Mouse (Mus musculus) urinary bladder, postnatal 14 days (tissue): Measurements from ENCODE around the gene 4930558C23Rik.
A peak's percentile ranks its signal among the peaks of the same experiment; 100 is the strongest.
"Not testable (repeated sequence)": the region's sequence is repeated elsewhere in the genome, so short reads cannot be mapped to it uniquely, and the experiment has no call there.

Source experiments
- DNase-seq: peaks from one replicate; pipeline ENCODE4 v3.0.0; 2021; ENCODE audit warnings: low spot score

4930558C23Rik gene

DNA sequence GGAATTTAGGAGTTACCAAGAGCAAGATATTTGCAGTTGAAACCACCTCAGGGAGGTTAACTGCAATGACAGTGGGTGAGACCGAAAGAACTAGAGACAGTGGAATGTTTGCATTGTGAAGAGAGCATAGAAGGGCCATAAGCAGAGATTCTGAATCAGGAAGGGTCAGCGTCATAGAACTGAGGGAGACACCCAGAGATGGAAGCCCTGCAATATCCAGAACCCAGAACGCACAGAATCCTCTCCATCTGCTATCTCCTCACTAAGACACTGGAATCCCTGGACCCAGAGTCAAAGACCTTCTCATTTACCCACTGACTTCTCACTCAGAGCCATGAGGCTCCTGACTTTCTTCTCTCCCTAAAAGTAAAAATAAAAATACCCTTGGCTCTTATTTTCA, at the start of gene 4930558C23Rik:
Gene 4930558C23Rik (minus strand): TSS at position 101 of the 400 bp plus-strand sequence.
- DNase-seq, result no peak

DNA sequence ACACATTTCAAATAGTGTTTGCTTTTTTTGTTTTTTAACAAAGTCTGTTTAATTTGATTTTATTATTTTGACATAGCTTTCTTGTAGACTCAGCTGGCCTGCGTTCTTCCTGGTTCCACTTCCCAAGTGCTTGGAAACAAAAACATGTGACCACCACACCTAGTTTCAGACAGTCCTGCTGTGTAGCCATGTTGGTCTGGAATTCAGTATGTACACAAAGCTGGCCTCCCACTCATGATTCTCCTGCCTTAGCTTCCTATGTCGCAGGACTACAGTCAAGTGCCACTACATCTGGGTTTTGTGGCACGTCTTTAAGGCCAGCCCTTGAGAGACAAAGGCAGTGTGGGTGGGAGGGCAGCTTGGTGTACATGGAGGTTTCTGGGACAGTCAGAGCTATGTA, 48.3 kb upstream of the 4930558C23Rik start:
- DNase-seq, result no peak

DNA sequence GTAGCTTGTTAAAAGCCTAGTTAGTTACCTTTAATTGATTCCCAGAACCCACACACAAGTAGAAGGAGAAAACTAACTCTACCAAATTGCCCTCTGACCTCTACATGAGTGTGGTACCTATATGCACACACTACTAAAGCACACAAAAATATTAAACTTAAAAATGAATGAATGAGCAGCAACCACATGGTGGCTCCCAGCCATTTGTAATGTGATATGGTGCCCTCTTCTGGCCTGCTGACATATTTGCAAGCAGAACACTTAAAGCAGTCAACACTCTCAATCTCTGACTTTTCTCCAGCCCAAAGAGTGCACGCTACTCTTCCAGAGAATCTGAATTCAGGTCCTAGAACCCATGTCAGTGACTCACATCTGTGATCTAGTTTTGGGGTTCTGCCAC, 47.8 kb upstream of the 4930558C23Rik start:
- DNase-seq, result peak; percentile 44

DNA sequence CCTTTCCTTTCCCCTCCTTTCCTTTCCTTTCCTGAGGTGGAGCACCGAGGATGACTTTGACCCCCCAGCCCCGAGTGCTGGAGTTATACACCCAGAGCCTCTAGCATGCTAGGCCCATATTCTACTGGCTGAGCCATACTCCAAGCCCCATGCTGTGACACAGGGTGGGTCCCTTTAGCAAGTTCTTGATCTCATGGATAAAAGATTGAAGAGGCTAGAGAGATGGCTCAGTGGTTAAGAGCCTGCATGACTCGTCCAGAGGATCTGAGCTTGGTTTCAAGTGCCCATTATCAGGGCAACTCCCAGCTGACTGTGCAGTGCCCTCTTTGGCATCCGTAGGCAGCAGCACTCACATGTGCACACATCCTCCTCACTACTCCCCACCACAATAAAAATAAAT, 42.7 kb upstream of the 4930558C23Rik start:
- DNase-seq, result no peak

DNA sequence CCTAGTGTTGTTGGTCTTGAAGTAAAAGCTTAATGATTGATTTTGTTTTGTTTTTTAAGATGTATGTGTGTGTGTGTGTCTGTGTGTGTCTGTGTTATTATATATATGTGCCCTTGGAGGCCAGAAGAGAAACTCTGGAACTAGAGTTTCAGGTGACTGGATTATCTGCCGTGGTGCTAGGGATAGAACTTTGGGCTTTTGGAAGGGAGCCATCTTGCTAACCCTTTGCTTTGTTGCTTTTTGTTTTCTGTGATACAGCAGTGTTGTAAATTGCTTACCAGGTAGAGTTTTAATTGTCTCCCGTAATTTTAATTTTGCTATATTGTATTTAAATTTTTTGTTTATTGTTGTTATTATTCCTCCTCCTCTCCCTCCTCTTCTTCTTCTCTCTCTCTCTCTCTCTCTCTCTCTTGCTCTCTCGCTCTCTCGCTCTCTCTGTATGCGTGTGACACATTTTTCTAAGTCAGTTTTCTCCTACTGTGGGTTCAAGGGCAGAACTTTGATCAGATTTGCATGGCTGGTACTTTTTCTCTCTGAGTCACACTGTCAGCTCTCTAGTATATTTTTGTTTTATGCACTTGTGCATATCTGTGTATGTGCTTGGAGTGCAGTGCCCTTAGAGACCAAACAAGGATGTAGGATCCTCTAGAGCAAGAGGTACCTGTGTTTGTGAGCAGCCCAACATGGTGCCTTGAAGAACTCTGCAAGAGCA, 39.9 kb upstream of the 4930558C23Rik start:
- DNase-seq, result no peak

DNA sequence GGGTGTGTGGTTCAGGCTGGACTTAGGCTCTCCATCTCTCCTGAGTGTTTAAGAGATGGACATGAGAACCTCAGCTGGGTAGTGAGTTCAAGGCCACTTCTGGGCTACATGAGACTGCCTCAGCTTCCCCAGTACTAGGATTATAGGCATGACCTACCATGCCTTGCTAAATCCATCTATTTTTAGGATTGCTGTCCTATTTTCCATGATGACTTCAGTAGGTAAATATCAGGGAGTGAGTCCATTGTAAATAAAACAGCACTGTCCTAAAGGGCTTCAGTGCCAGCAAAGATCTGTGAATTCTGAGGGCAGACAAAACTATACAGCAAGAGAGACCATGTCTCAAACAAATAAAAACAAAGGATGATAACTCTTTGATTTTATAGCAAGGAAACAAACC, 37.0 kb upstream of the 4930558C23Rik start:
- DNase-seq, result no peak

DNA sequence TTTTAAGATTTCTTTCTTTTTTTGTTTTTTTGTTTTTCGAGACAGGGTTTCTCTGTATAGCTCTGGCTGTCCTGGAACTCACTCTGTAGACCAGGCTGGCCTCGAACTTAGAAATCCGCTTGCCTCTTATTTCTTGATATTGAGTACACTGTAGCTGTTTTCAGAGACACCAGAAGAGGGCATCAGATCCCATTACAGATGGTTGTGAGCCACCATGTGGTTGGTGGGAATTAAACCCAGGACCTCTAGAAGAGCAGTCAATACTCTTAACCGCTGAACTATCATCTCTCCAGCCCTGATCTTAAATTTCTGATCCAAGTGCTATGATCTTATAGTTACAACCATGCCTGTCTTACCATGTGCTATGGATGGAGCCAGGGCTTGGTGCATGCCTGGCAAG, 36.0 kb upstream of the 4930558C23Rik start:
- DNase-seq, result not testable (repeated sequence)

DNA sequence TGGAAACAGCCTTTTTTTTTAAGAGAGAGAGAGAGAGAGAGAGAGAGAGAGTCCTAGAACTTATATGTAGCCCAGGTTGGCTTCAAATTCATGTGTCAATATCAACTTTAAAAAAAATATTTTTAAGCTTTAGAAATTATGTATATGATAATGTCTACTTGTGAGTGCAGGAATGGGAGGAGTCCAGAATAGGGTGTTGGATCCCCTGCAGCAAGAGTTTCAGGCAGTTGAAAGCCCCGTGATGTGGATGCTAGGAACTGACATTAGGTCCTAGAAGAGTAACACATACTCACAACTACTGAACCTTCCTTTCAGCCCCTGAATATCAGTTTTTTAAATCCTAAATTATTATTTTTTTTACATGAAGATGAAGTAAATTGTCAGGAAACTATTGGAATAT, 32.9 kb upstream of the 4930558C23Rik start:
- no peak for DNase-seq

DNA sequence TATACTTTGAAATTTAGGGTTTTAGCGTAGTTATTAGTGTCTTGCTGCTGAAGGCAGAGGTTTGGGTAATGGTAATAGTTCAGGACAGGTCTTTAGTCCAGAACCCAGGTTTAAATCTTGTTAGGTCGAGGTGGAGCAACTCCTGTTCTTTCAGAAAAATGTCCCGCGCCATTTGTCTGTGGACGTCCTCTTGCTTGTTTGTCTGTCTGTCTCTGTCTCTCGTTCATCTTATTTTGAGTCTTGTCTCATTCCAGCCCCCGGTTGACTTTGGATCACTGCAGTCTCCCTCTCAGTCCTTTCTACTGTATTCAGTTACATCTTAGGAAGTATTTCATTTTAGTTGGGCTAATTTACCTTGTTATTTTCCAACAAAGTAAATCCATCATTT, 32.3 kb upstream of the 4930558C23Rik start:
- no peak for DNase-seq

DNA sequence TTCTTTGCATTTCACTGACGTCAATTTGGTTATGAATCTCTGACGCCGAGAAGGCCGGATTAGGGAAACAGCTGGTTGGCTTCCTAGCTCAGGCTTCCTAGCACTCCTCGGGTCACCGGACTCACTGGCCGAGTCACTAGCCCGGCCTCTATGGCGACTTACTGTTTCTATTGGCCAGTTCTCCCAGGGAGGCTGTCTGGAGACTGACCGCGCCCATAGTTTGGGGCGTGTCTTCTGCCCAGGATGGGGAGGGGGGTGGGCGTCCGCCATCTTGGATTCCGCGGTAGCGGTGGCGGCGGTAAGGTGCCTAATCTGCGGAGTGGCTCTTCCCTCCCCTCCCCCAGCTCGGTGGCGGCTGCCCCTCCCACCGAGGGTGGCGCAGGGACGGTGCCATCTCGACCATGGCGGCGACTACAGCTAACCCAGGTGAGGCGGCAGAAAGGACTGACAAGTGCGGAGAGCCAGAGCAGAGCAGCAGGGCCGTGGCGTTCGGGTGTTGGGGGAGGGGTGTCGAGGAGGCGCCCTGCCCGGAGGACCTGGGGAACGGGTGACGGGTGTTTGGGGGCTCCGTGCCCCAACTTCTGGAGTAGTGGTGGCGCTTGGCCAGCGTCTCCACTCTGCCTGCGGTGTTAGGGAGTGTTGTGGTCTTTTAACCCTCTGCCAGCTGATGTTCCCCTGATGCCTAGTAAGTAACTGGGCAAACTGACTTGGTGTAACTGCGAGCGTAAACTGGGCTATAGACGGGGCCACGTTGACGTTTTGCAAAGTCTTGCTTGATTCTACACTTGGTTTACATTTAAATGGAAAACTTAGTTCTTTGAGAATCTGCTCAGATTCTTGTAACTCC, 31.7 kb upstream of the 4930558C23Rik start, which contains the start of gene Arnt:
Gene Arnt (plus strand): TSS at position 253 of the 847 bp plus-strand sequence.
- peak; percentile 92 for DNase-seq

DNA sequence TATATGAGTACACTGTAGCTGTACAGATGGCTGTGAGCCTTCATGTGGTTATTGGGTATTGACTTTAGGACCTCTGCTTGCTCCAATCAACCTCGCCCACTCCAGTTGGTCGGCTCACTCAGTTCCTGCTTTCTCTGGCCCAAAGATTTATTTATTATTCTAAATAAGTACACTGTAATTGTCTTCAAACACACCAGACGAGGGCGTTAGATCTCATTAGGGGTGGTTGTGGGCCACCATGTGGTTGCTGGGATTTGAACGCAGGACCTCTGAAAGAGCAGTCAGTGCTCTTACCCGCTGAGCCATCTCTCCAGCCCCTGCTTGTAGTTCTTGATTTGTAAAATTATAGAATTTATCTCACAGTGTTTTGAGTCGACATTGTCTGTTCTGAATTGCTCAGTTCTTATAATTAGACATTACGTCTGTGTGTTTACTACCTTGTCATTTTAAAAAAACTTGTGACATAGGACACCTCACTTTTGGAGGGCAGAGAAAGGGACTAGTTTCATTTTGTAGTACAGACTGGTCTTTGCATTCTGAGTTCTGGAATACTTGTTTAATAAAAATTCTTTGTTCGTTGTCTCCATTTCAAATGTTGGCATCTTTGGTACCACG, 30.8 kb upstream of the 4930558C23Rik start:
- no peak for DNase-seq

DNA sequence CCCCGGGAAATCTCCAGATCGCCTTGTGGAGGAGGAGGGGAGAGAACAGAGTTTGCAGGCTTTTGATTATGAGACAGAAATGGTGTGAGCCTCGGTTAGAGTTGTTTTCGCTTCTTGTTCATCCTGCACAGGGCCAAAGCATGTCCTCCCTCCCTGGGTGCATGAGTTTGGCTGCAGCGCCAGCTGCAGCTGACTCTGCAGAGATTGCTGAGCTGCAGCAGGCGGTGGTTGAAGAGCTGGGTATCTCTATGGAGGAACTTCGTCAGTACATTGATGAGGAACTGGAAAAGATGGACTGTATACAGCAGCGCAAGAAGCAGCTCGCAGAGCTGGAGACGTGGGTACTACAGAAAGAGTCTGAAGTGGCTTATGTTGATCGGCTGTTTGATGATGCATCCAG, 25.8 kb upstream of the 4930558C23Rik start:
- DNase-seq, result not testable (repeated sequence)

DNA sequence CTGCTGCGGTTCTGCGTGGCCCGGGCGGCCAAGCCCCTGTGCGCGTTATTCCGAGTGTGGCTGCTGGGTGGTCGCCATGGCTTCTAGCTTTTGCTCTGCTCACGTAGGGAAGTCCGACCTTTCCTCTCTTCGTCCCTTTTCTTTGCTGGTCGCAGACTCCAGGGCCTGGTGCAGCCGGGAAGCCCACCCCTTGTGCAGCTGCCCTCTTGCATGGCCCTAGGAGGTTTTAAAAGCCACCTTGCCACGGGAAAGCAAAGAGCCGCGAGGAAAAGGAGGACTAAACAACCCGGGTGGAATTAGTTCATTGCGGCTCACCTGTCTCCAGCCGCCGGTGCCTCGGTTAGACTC, 25.2 kb upstream of the 4930558C23Rik start:
- DNase-seq, result not testable (repeated sequence)

DNA sequence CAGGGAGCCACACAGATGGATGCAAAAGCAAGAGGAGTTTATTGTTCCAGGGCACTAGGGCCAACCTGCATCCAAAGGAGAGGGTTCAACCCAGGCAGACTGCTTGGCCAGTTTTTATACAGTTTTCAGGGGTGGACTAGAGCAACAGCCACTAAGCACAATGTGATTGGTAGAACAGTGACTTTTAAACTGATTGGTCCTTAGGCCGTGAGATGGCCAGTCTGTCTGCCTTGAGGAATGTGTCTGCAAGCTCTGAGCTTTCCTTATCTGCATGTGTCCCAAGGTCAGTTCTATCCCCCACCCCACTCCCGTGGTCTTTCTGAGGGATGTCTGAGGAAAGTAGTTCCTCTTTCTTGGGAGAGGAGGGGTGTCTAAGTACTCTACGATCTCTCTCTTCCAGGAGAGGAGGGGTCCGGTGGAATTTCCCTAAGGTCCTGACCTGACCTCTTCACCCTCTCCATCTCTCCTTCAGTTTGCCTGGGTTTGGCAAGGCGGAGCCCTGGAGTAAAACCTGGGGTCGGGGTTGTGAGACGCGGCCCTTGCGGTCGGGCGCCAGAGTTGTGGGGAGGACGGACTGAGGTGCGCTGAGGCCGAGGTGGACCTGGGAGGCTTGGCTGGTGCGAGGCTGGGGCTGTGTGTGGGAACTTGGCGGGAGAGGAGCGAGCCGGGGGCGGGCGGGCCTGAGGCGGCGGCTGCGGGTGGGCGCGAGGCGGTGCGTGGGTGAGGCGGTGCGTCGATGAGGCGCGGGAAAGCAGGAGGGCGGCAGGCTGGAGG, 24.7 kb upstream of the 4930558C23Rik start:
- DNase-seq, result not testable (repeated sequence)

DNA sequence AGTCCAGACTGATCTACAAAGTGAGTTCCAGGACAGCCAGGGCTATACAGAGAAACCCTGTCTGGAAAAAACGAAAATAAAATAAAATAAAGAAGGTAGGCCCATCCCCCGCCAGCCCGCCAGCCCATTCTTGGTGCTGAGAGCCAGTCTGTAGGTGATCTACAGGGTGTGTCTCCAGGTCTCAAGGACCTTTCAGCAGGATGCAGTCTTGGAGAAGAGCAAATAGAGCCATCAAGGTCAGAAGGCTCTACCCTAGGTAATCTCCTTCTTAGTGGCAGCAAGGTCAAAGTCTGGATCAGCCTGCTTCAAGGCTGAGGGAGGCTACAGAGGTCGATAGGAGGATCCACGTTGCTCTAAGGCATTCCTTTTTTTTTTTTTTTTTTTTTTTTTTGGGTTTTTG, 23.8 kb upstream of the 4930558C23Rik start:
- not testable (repeated sequence) for DNase-seq

DNA sequence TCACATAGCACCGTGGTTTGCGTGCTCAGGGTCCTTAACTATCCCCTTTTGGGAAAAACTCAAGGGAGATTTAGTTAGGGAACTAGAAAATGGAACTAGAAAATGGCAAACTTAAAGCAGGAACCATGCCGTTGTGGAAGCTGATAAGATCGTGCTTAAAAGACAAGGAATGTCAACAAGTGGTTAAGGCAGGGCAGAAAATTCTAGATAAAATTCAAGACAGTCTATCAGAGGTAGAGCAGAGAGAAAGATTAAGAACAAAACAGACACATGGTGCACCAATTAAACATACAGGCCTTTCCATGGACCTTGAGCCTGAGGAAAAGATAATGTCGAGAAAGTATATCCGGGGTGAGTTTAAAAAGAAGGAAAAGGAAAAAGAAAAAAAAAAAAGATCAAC, 15.2 kb upstream of the 4930558C23Rik start:
- DNase-seq, result no peak

DNA sequence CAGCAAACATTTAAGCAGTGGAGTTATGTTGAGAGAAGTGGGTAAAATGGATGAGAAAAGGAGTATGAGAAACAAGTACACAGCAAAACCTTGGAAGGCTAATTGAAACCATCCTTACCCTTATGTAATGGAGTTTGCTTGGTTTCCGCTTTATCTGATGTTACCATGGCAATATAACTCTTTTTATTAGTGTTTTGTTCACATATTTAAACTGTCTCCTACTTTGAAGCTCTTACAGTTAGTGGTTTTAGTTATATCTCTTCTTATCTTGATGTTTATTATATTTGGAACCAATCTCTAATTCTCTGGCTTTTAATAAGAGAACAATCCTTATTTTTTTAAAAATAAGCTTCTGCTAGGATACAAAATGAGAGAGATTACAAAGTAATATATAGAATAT, 9.6 kb upstream of the 4930558C23Rik start:
- no peak for DNase-seq

DNA sequence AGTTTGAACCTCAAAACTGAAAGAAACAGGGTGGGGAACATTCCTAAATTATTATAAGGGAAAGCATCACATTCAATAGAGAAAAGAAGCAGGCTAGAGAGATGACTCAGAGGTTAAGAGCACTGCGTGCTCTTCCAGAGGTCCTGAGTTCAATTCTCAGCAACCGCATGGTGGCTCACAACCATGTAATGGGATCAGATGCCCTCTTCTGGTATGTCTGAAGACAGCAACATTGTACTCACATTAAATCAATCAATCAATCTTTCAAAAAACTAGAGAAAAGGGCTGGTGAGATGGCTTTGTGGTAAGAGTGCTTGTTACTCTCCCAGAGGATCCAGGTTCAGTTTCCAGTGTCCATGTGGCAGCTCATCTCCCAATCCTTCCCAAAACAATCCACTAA, 6.2 kb upstream of the 4930558C23Rik start:
- DNase-seq, result no peak

DNA sequence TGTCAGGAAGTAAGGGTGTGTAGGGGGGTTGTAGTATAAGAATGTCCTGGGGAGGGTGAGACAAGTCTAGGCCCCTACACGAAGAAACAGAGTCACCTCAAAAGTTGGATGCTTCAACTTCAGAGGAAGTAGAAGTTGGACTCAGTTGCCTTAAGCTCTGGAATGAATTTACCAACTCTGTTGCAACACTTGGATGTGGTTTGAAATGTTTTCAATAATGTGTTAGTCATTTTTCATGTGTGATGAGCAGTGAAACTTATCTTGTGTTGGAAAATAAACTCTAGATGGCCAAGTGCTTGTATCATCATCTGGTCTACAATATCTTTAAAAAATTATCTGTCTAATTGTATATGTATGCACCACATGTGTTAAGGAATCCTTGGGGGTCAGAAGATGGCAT, 5.1 kb upstream of the 4930558C23Rik start:
- no peak for DNase-seq

DNA sequence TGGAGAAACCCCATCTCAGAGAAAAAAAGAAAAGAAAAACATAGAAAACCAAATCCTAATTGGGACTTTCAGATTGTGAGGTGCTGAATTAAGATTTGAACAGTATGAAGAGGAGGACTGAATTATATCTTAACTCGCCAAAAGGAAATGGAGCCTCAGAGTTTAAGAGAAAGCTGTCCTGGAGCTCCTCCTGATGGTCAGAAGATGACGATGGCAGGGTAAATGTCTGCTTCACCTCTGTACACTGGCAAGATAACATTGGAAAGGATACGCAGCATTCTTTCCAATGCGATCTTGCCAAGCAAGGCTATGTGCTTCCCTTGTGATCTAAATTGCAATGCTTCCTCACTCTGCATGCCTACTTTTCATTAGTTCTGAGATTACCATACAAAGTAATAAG, 8.3 kb downstream of the 4930558C23Rik start:
- no peak for DNase-seq

DNA sequence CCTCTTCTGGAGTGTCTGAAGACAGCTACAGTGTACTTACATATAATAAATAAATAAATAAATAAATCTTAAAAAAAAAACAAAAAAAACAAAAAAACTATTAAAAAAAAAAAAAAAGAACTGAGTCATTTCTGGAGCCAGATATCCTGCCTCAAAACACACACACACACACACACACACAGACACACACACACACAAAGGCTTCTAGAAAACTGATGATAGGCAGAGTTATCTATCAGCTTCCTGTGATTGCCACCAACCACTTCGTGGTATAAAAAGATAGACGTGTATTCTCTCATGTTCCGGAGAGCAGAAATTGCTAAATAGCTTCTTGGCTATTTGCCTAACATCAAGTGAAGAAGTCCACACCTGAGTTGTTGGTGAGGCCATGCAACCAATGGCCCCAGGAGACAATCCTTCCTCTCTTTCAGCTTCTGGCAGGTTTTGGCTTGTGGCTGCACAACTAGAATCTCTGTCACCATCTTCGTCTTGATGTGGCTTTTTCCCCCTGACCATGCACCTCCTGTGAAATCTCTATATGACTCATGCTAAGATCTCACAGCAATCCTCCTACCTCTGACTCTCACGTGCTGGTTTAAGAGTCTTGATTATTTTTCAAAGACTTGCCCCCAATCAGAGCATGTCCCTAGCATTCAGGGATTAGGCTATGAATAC, 17.1 kb downstream of the 4930558C23Rik start:
- DNase-seq, result no peak

DNA sequence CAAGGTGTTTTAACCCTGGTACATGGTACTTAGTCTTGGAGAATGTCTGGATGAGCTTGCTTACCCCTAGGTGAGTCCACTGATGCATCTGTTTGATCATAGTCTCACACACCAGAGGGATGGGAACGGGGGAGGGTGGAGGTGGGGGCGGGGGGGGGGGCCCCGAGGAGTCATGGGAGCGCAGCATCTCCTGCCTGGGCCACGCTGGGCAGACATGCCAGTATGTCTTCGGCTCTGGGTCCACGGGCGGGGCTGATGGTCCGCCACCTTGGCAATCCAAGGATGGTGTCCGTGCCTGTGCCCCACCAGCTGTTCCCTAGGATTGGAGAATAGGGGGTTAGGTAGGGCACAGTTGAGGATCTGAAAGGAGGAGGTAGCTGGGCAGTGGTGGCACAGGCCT, 29.4 kb downstream of the 4930558C23Rik start:
- DNase-seq, result no peak
